Mouse (Mus musculus) embryonic facial prominence, embryonic 11.5 days (tissue): ENCODE data around the gene Nup93. TPM values are rescaled to one million over a fixed set of nuclear protein-coding genes. Genes with fewer than 3 reads are reported as not detected.

Source experiments
- ATAC-seq: fragments of 200-750 bp; cut with Nextera tagmentation; replicated peaks from 2 replicates; pipeline ENCODE4 v1.8.0; 2017; ENCODE audit warnings: low read depth; ENCODE audit not compliant: insufficient number of reproducible peaks, low FRiP score, low TSS enrichment
- DNase-seq: peaks from one replicate; pipeline ENCODE4 v3.0.0-alpha.2; 2015; ENCODE audit warnings: low spot score
- H3K27ac ChIP-seq: fragments of 300-500 bp; sonication (generic); replicated peaks from 2 replicates; pipeline ENCODE4 v1.5.1; 2014; ENCODE audit warnings: mild to moderate bottlenecking, low read depth, low read length, control low read depth
- H3K27me3 ChIP-seq: fragments of 300-500 bp; sonication (generic); 2 replicates; pipeline ENCODE4 v1.6.1; 2014; ENCODE audit warnings: mild to moderate bottlenecking, low read length, moderate library complexity, mixed read lengths; ENCODE audit not compliant: control insufficient read depth, insufficient read depth
- H3K36me3 ChIP-seq: fragments of 300-500 bp; sonication (generic); replicated peaks from 2 replicates; pipeline ENCODE4 v1.6.1; 2014; ENCODE audit warnings: low read depth, mild to moderate bottlenecking, low read length, moderate library complexity, mixed read lengths; ENCODE audit not compliant: control insufficient read depth, insufficient read depth
- H3K4me1 ChIP-seq: fragments of 300-500 bp; sonication (generic); 2 replicates; pipeline ENCODE4 v1.6.1; 2014; ENCODE audit warnings: low read length, mixed read lengths; ENCODE audit not compliant: control insufficient read depth, insufficient read depth
- H3K4me2 ChIP-seq: fragments of 300-500 bp; sonication (generic); 2 replicates; pipeline ENCODE4 v1.6.1; 2014; ENCODE audit warnings: low read depth, mild to moderate bottlenecking, control low read depth, low read length, moderate library complexity
- H3K4me3 ChIP-seq: fragments of 300-500 bp; sonication (generic); 2 replicates; pipeline ENCODE4 v1.5.1; 2014; ENCODE audit warnings: low read depth, low read length, control low read depth
- H3K9ac ChIP-seq: fragments of 300-500 bp; sonication (generic); replicated peaks from 2 replicates; pipeline ENCODE4 v1.6.1; 2014; ENCODE audit warnings: mild to moderate bottlenecking, control low read depth, low read length
- H3K9me3 ChIP-seq: fragments of 300-500 bp; sonication (generic); replicated peaks from 2 replicates; pipeline ENCODE4 v1.6.1; 2016; ENCODE audit warnings: mild to moderate bottlenecking, low read length, inconsistent platforms, mixed read lengths; ENCODE audit not compliant: control insufficient read depth
- WGBS: fragments of 180-500 bp; shearing (Covaris S2); extraction: QIAGEN DNeasy Blood & Tissue Kit; methylation state at CpG from one replicate; pipeline ENCODE4 v1.1.7; 2014; 5-methylcytosine and 5-hydroxymethylcytosine counted together
- polyA plus RNA-seq: library from polyadenylated mRNA; unstranded; fragments of >200 nt; fragmentation: Nextera tagmentation; extraction: Ambion mirVana; gene quantifications from 2 replicates; pipeline ENCODE4 v1.2.1, GENCODE M21; 2014

Gene Nup93
- polyA plus RNA-seq, 1 experiment from 2014 or later, result 132 TPM

GRCm38 (mm10) chr8:94354069-94354531 lies 139.7 kb downstream of the Nup93 start:
- Histone ChIP-seq H3K4me3 (no peak overlapping the region), H3K4me1 (no peaks in the 10 kb centered on the region), H3K36me3 (no peaks in the 10 kb centered on the region), H3K9me3 (no peaks in the 10 kb centered on the region), H3K4me2 (no peak overlapping the region), H3K27me3 (no peaks in the 10 kb centered on the region), H3K9ac (no peak overlapping the region), H3K27ac (no peak overlapping the region)
- DNase-seq, result no peak
- no peak for ATAC-seq
- WGBS, result 78% methylated on average over 7 of the region's 7 CpGs

DNA sequence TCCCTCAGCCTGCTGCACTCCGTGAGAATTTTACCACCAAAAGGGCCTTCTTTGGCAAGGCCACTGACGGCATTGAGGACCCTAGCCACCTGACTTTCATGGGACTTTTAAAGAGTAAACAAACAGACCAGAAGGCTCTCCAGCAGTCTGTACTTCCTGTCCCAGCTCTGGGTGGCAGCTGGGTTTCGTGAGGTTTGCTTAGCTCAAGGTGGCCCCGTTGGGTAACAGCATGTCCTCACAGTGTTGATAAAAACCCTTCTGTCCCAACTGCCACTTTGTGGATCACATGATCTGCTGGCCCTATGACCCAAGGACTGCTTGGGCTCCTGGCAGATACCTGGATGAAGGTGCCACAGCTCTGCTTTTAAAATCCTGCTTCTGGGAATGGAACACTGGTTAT lies 140.2 kb downstream of the Nup93 start:
- 73% methylated on average over 4 of the region's 4 CpGs for whole genome bisulfite sequencing
- no peaks in the 10 kb centered on the region for H3K4me1 ChIP-seq
- no peak for DNase-seq
- H3K27ac ChIP-seq, result no peak overlapping the region
- no peaks in the 10 kb centered on the region for H3K9me3 ChIP-seq
- ATAC-seq, result no peak
- no peak overlapping the region for H3K4me3 ChIP-seq
- H3K4me2 ChIP-seq, result no peak overlapping the region
- H3K36me3 ChIP-seq, result no peaks in the 10 kb centered on the region
- H3K9ac ChIP-seq, result no peak overlapping the region
- H3K27me3 ChIP-seq, result no peaks in the 10 kb centered on the region

DNA sequence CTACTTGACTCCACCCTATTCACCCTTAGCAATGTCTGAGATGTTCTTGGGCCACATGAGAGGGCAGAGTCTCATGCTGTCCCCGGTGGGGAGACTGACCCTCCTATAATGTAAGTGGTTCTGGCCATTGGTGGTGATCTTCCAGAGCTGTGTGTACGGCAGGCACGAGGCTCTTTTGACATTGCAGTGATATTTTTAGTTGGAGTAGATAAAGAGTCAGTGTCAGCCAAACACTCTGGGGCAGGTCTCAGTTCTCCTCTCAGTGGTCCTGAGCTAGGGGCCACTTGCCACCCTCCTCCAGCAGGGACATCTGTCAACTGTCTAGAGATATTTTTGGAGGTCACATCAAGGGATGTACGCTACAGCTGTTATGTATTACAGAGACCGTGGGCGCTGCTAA lies 142.9 kb downstream of the Nup93 start:
- WGBS, result 77% methylated on average over 6 of the region's 6 CpGs

DNA sequence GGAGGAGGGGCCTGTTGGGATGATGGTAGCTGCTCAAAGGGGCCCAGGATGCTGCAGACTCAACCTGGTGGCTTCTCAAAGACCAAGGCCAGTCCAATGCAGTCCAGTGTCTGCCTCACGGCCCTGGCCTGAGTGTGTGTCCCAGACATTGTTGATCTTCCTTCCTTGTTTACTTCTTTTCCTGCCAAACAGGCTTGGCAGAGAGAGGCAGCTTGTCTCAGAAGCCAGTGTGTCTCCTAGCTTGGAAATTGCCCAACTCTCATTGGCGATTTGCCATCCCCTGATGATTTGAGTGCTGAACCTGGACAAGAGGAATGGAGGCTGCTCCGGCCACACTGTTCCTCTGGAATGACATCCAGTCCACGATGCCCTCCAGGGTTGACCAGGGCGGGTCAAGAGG lies 144.2 kb downstream of the Nup93 start:
- ATAC-seq (no peak), DNase-seq (no peak)
- Histone ChIP-seq H3K4me1 (no peaks in the 10 kb centered on the region), H3K27ac (no peak overlapping the region), H3K4me3 (no peak overlapping the region), H3K9ac (no peak overlapping the region), H3K9me3 (no peaks in the 10 kb centered on the region), H3K27me3 (no peaks in the 10 kb centered on the region), H3K4me2 (no peak overlapping the region), H3K36me3 (no peaks in the 10 kb centered on the region)
- 79% methylated on average over 5 of the region's 5 CpGs for WGBS

More for the DNA sequence above, 142.9 kb downstream of the Nup93 start:
- Histone ChIP-seq H3K36me3 (no peaks in the 10 kb centered on the region), H3K9me3 (no peaks in the 10 kb centered on the region), H3K27ac (no peak overlapping the region), H3K4me3 (no peak overlapping the region), H3K4me2 (no peak overlapping the region), H3K9ac (no peak overlapping the region), H3K4me1 (no peaks in the 10 kb centered on the region), H3K27me3 (no peaks in the 10 kb centered on the region)
- no peak for ATAC-seq
- no peak for DNase-seq

DNA sequence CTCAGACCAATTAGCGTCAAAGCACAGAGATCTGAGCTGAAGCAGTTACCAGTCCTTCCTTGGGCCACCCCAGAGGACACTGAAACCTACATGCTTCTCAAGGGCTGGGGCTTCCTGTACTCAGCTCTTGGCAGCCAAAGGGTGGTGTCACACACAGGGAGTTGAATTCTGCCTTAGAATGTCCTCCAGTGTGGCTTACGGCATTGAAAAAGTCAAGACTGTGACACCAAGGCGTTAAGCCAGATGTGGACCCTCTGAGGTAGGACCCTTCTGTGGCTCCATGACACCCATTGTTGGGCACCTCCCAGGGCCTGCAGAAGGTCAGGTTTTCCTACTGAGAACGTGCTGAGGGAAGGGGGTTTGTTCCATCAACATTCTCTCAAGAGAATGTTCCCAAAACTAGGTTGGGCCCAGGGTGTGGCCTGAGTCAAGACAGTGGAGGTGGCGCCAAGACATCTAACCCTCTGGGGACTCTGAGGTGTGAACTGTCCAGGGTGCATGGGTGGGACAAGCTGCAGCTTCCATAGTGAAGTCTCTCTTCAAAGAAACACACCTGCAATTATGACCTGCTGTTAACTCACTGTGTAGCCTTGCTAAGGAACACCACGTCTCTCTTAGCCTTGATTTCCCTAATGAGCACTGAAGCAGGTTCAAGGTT lies 147.5 kb downstream of the Nup93 start:
- DNase-seq, result no peak
- no peak overlapping the region for H3K27ac ChIP-seq
- H3K9ac ChIP-seq, result no peak overlapping the region
- H3K4me3 ChIP-seq, result no peak overlapping the region
- WGBS, result 85% methylated on average over 6 of the region's 6 CpGs
- H3K36me3 ChIP-seq, result no peaks in the 10 kb centered on the region
- ATAC-seq, result no peak
- no peak overlapping the region for H3K4me2 ChIP-seq
- H3K4me1 ChIP-seq, result no peaks in the 10 kb centered on the region
- no peaks in the 10 kb centered on the region for H3K27me3 ChIP-seq
- no peaks in the 10 kb centered on the region for H3K9me3 ChIP-seq

GRCm38 (mm10) chr8:94362607-94363239 lies 148.4 kb downstream of the Nup93 start:
- Histone ChIP-seq H3K9me3 (no peaks in the 10 kb centered on the region), H3K9ac (no peak overlapping the region), H3K4me3 (no peak overlapping the region), H3K36me3 (no peaks in the 10 kb centered on the region), H3K4me1 (no peaks in the 10 kb centered on the region), H3K4me2 (no peak overlapping the region), H3K27me3 (no peaks in the 10 kb centered on the region), H3K27ac (no peak overlapping the region)
- ATAC-seq, result no peak
- DNase-seq, result no peak
- WGBS, result 76% methylated on average over 7 of the region's 7 CpGs

DNA sequence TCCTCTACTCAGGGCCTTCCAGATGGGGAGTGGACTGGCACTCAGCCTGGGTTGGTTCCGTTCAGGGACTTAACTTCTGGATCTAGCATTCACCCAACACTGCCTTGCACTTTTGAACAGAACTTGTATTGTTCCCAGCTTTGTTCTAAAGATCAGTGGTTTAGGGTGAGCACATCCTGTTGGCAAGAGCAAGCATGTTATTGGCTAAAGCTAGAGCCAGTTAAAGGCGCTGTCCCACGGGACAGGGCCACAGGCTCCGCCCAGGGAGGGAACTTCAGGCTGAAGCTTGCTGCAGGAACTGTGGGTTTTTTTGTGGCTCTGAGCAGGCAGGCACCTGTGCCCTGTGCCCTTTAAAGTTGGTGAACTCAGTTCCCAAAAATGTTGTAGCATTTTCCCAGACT lies 148.9 kb downstream of the Nup93 start:
- H3K9me3 ChIP-seq, result no peaks in the 10 kb centered on the region
- H3K36me3 ChIP-seq, result no peaks in the 10 kb centered on the region
- H3K9ac ChIP-seq, result no peak overlapping the region
- no peak overlapping the region for H3K4me3 ChIP-seq
- DNase-seq (no peak), ATAC-seq (no peak)
- no peaks in the 10 kb centered on the region for H3K4me1 ChIP-seq
- no peak overlapping the region for H3K27ac ChIP-seq
- no peak overlapping the region for H3K4me2 ChIP-seq
- no peaks in the 10 kb centered on the region for H3K27me3 ChIP-seq
- WGBS, result 40% methylated on average over 4 of the region's 4 CpGs

DNA sequence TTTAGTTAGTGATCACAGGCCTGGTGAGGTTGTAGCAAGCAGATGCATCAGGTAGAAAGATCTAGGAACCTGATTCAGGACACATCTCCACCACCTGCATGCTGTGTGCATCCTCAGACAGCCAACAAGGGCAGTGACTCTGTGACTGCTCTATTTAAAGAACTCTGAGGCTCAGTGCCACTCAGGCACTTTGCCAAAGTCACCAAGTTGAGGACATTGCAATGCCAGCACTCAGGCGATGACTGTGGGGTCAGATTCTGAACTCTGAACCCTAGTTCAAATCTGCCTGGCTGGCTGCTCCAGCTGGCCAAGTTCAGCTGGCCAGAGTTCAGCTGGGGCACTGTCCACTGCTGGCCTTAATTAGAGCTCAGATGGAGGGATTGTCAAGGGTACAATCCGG lies 149.5 kb downstream of the Nup93 start:
- Histone ChIP-seq H3K4me1 (no peaks in the 10 kb centered on the region), H3K4me2 (no peak overlapping the region), H3K27me3 (no peaks in the 10 kb centered on the region)

More for the DNA sequence above, 149.5 kb downstream of the Nup93 start:
- WGBS, result 66% methylated on average over 2 of the region's 2 CpGs
- ATAC-seq, result no peak
- Histone ChIP-seq H3K4me3 (no peak overlapping the region), H3K9me3 (no peaks in the 10 kb centered on the region), H3K36me3 (no peaks in the 10 kb centered on the region), H3K9ac (no peak overlapping the region), H3K27ac (no peak overlapping the region)
- DNase-seq, result no peak
